Mouse (Mus musculus) spleen, postnatal 0 days (tissue): ENCODE data around the gene Acadl. TPM values are rescaled to one million over a fixed set of nuclear protein-coding genes. Genes with fewer than 3 reads are reported as not detected.

Source experiments
- polyA plus RNA-seq: library from polyadenylated mRNA; unstranded; fragments of >200 nt; fragmentation: Nextera tagmentation; extraction: Ambion mirVana; gene quantifications from 2 replicates; pipeline ENCODE4 v1.2.1, GENCODE M21; 2015

The Acadl gene
- polyA plus RNA-seq: 105 and 108 TPM in 2 replicates

DNA sequence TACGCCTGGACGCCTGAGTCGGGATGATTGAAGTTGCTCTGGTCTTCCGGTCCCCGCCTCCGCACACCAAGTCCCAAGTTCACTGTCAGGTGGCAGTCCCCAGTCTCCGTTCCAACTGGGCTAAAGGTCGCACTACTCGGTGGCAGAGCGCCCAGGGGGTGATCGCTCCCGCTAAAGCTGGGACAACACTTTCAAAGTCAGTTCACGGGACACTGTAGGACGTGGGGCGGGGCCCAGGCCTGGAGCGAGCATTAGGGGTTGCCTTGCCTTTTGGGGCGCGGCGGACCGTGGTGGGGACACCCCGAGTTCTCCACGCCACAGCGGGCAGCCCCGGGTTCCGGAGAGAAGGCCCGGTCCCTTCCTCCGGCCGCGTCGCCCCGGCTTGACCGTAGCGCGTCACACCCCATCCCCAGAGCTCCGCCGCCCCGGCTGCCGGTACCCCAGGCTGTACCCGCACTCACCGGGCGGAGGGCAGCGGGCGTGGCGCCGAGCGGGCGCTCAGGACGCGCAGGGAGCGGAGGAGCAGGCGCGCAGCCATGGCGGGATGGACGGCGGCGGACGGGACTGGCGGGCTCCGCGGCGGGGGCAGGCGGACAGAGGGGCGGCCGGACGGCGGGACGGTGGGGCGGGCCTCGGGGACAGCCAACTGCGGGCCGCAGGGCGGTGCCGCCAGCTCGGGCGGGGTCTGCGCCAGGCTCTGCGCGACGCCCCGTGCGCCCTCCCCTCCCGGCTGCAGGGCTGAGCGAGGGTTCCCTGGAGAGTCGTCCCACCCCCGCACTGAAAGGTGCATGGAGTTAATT is at the start of gene Acadl:
Acadl (minus strand) TSS at position 566 of the 800 bp plus-strand sequence.

GRCm38 (mm10) chr1:66817453-66817839 is 45.6 kb downstream of the Acadl start, which contains the start of gene Kansl1l:
Gene Kansl1l, minus strand, starts transcription at chr1:66817562.

Other genes with a start within 250 kb of the Acadl start
- 25.0 and 26.2 TPM in 2 replicates for gene Rpe, start 162.4 kb downstream of the Acadl start, polyA plus RNA-seq
- 6.1 and 7.9 TPM in 2 replicates for gene Kansl1l, start 45.7 kb downstream of the Acadl start, polyA plus RNA-seq
- gene Myl1, start 82.1 kb upstream of the Acadl start, polyA plus RNA-seq: 0.82 and 2.3 TPM in 2 replicates
- gene Lancl1, start 175.6 kb upstream of the Acadl start, polyA plus RNA-seq: 42.8 and 44.9 TPM in 2 replicates